Mouse (Mus musculus): ENCODE results near the gene Ttc37. TPM values are rescaled to one million over a fixed set of nuclear protein-coding genes. Genes with fewer than 3 reads are reported as not detected.

The Ttc37 gene
- total and polyA plus RNA-seq, 3 experiments, result 23.9 to 34.7 (median 26.7) TPM

GRCm38 (mm10) chr13:76063548-76063947, 35.0 kb upstream of the Ttc37 start:
- no peak for TF ChIP-seq MAFK (IDR thresholded peaks at IDR 0.05; ENCODE audit: insufficient replicate concordance, low read length)
- TF ChIP-seq CTCF (conservative IDR thresholded peaks at IDR 0.05 in 1 of 2, IDR thresholded peaks at IDR 0.05 in 1 of 2; ENCODE audit: low read depth in 2 of 2, low read length in 2 of 2), result no peak
- no peak for TF ChIP-seq KAT2A (IDR thresholded peaks at IDR 0.05; ENCODE audit: insufficient replicate concordance, low read length)
- TF ChIP-seq UBTF (IDR thresholded peaks at IDR 0.05; ENCODE audit: low read depth, low read length), result no peak
- no peak for TF ChIP-seq RAD21 (IDR thresholded peaks at IDR 0.05; ENCODE audit: low read depth, low read length)
- no peak for TF ChIP-seq EP300 (IDR thresholded peaks at IDR 0.05; ENCODE audit: low read length)
- no peak for TF ChIP-seq JUN (IDR thresholded peaks at IDR 0.05; ENCODE audit: insufficient read depth, low read depth, low read length)
- TF ChIP-seq BHLHE40 (IDR thresholded peaks at IDR 0.05; ENCODE audit: low read depth, low read length), result no peak
- TF ChIP-seq E2F4 (IDR thresholded peaks at IDR 0.05; ENCODE audit: insufficient replicate concordance, low read depth, low read length), result no peak
- Histone ChIP-seq H3K36me3 (replicated peaks in 1 of 2; ENCODE audit: control insufficient read depth in 1 of 2, insufficient read depth in 1 of 2, low read length in 1 of 2) (peaks cover 14 to 27% of the 10 kb centered on the region in 2 experiments), H3K9me3 (replicated peaks; ENCODE audit: low read length) (no peaks in the 10 kb centered on the region), H3K4me1 (ENCODE audit: control insufficient read depth in 1 of 2, insufficient read depth in 2 of 2) (no peaks in the 10 kb centered on the region), H3K27ac (ENCODE audit: insufficient read depth, low read depth) (no peak overlapping the region), H3K4me3 (replicated peaks in 1 of 3; ENCODE audit: low read depth in 2 of 3, low read length in 2 of 3, poor library complexity in 1 of 3) (no peak overlapping the region), H3K27me3 (replicated peaks) (no peaks in the 10 kb centered on the region), H3K4me2 (ENCODE audit: insufficient read depth, low read depth, poor library complexity, severe bottlenecking) (no peak overlapping the region), H3K79me2 (replicated peaks; ENCODE audit: control insufficient read depth, extremely low read depth, insufficient read depth, poor library complexity, severe bottlenecking) (no peaks in the 10 kb centered on the region), H3K9ac (ENCODE audit: insufficient read depth, low read depth) (no peak overlapping the region)
- dilution Hi-C loops (cut with MboI; ENCODE audit: extremely low pct_ligation_motif_present, extremely low pct_unique_long_range_greater_than_20kb, low sequenced_read_pairs) (no loop called here), in situ Hi-C loops (cut with MboI; ENCODE audit: low pct_ligation_motif_present, low pct_unique_long_range_greater_than_20kb, low sequenced_read_pairs) (no loop called here)
- no peak for DNase-seq (ENCODE audit: extremely low read depth)

GRCm38 (mm10) chr13:76064363-76064945, 34.1 kb upstream of the Ttc37 start:
- Histone ChIP-seq H3K4me2 (ENCODE audit: insufficient read depth, low read depth, poor library complexity, severe bottlenecking) (no peak overlapping the region), H3K4me3 (replicated peaks in 1 of 3; ENCODE audit: low read depth in 2 of 3, low read length in 2 of 3, poor library complexity in 1 of 3) (no peak overlapping the region), H3K9me3 (replicated peaks; ENCODE audit: low read length) (no peaks in the 10 kb centered on the region), H3K27me3 (replicated peaks) (no peaks in the 10 kb centered on the region), H3K79me2 (replicated peaks; ENCODE audit: control insufficient read depth, extremely low read depth, insufficient read depth, poor library complexity, severe bottlenecking) (no peaks in the 10 kb centered on the region), H3K27ac (ENCODE audit: insufficient read depth, low read depth) (no peak overlapping the region), H3K9ac (ENCODE audit: insufficient read depth, low read depth) (no peak overlapping the region), H3K36me3 (replicated peaks in 1 of 2; ENCODE audit: control insufficient read depth in 1 of 2, insufficient read depth in 1 of 2, low read length in 1 of 2) (peaks cover 14 to 27% of the 10 kb centered on the region in 2 experiments), H3K4me1 (ENCODE audit: control insufficient read depth in 1 of 2, insufficient read depth in 2 of 2) (no peaks in the 10 kb centered on the region)
- no peak for DNase-seq (ENCODE audit: extremely low read depth)
- in situ Hi-C loops (cut with MboI; ENCODE audit: low pct_ligation_motif_present, low pct_unique_long_range_greater_than_20kb, low sequenced_read_pairs) (no loop called here), dilution Hi-C loops (cut with MboI; ENCODE audit: extremely low pct_ligation_motif_present, extremely low pct_unique_long_range_greater_than_20kb, low sequenced_read_pairs) (no loop called here)
- TF ChIP-seq SMC3 (IDR thresholded peaks at IDR 0.05; ENCODE audit: low read depth, low read length), result no peak
- TF ChIP-seq NELFE (IDR thresholded peaks at IDR 0.05; ENCODE audit: low read depth, low read length), result no peak
- no peak for TF ChIP-seq TBP (conservative IDR thresholded peaks at IDR 0.05; ENCODE audit: low read depth, low read length)
- no peak for TF ChIP-seq NRF1 (IDR thresholded peaks at IDR 0.05; ENCODE audit: low read depth, low read length)
- no peak for TF ChIP-seq CTCF (conservative IDR thresholded peaks at IDR 0.05 in 1 of 2, IDR thresholded peaks at IDR 0.05 in 1 of 2; ENCODE audit: low read depth in 2 of 2, low read length in 2 of 2)
- no peak for TF ChIP-seq HCFC1 (IDR thresholded peaks at IDR 0.05; ENCODE audit: low read depth, low read length)
- TF ChIP-seq EP300 (IDR thresholded peaks at IDR 0.05; ENCODE audit: low read length), result no peak
- TF ChIP-seq CHD1 (IDR thresholded peaks at IDR 0.05; ENCODE audit: low read depth, low read length), result no peak
- no peak for TF ChIP-seq IRF4 (IDR thresholded peaks at IDR 0.05; ENCODE audit: low read depth, low read length)
- TF ChIP-seq MAZ (IDR thresholded peaks at IDR 0.05; ENCODE audit: low read depth, low read length), result no peak
- TF ChIP-seq UBTF (IDR thresholded peaks at IDR 0.05; ENCODE audit: low read depth, low read length), result no peak
- no peak for TF ChIP-seq MXI1 (IDR thresholded peaks at IDR 0.05; ENCODE audit: low read depth, low read length)
- no peak for TF ChIP-seq POLR2AphosphoS2 (IDR thresholded peaks at IDR 0.05; ENCODE audit: low read depth, low read length)
- TF ChIP-seq JUN (IDR thresholded peaks at IDR 0.05; ENCODE audit: insufficient read depth, low read depth, low read length), result no peak
- TF ChIP-seq SIN3A (IDR thresholded peaks at IDR 0.05; ENCODE audit: low read length), result no peak
- no peak for TF ChIP-seq MAX (IDR thresholded peaks at IDR 0.05; ENCODE audit: low read length)
- TF ChIP-seq RAD21 (IDR thresholded peaks at IDR 0.05; ENCODE audit: low read depth, low read length), result no peak
- TF ChIP-seq ZMIZ1 (IDR thresholded peaks at IDR 0.05; ENCODE audit: low read depth, low read length), result no peak
- TF ChIP-seq E2F4 (IDR thresholded peaks at IDR 0.05; ENCODE audit: insufficient replicate concordance, low read depth, low read length), result no peak
- TF ChIP-seq USF1 (IDR thresholded peaks at IDR 0.05; ENCODE audit: low read depth, low read length), result no peak

All from CH12.LX (cell line).